Mouse (Mus musculus): Measurements from ENCODE around the gene Nxpe5. TPM values are rescaled to one million over a fixed set of nuclear protein-coding genes. Genes with fewer than 3 reads are reported as not detected.

The Nxpe5 gene
- polyA plus RNA-seq, 2 experiments = 0.09 to 0.23 TPM

- H3K27me3 ChIP-seq (ENCODE audit: control insufficient read depth, insufficient read depth, low read length) = no peaks in the 10 kb centered on the region
- peak within 1 kb of the TSS; percentile 84 to 86 for H3K4me3 ChIP-seq (ENCODE audit: insufficient read depth in 1 of 2, low read depth in 2 of 2, low read length in 2 of 2)
- H3K9me3 ChIP-seq (ENCODE audit: control insufficient read depth, low read length) = no peaks in the 10 kb centered on the region
- H3K9ac ChIP-seq (replicated peaks) = peak within 1 kb of the TSS; percentile 93
- peaks cover 8 to 38% of the 10 kb centered on the region in 2 experiments for H3K4me1 ChIP-seq (replicated peaks; ENCODE audit: control insufficient read depth in 2 of 2, insufficient read depth in 2 of 2, low read length in 1 of 2)
- whole genome bisulfite sequencing (ENCODE audit: insufficient replicate concordance) = 2% methylated on average over 71 of the region's 71 CpGs
- H3K36me3 ChIP-seq (replicated peaks; ENCODE audit: control insufficient read depth, insufficient read depth, low read depth) = peaks cover 6% of the 10 kb centered on the region
- peak within 1 kb of the TSS; percentile 30 for H3K27ac ChIP-seq
- DNase-seq (ENCODE audit: low read depth in 3 of 3, low spot score in 3 of 3) (peak; percentile 80 to 83 (median 80)), ATAC-seq (ENCODE audit: insufficient read depth) (peak; percentile 82)
- peak within 1 kb of the TSS; percentile 89 for H3K4me2 ChIP-seq (ENCODE audit: low read depth)
- TF ChIP-seq EP300 (IDR thresholded peaks at IDR 0.05; ENCODE audit: low read depth) (0 out of 2 replicates have a peak, but pooled peaks have one; percentile 14), CTCF (IDR thresholded peaks at IDR 0.05; ENCODE audit: low read depth) (0 out of 2 replicates have a peak, but pooled peaks have one; percentile 8)
Observed at GRCm38 (mm10) chr5:138263260-138264206, 37.8 kb downstream of the Nxpe5 start, which contains the start of gene BC037034. Gene BC037034, minus strand, starts transcription at chr5:138264033.

- Histone ChIP-seq H3K36me3 (replicated peaks; ENCODE audit: control insufficient read depth, insufficient read depth, low read depth) (peaks cover 3% of the 10 kb centered on the region), H3K27ac (no peak overlapping the region), H3K4me3 (ENCODE audit: insufficient read depth in 1 of 2, low read depth in 2 of 2, low read length in 2 of 2) (peak overlapping the region; percentile 84 to 86), H3K4me2 (ENCODE audit: low read depth) (peak overlapping the region; percentile 89), H3K9me3 (ENCODE audit: control insufficient read depth, low read length) (no peaks in the 10 kb centered on the region), H3K27me3 (ENCODE audit: control insufficient read depth, insufficient read depth, low read length) (no peaks in the 10 kb centered on the region), H3K9ac (replicated peaks) (peak overlapping the region; percentile 93), H3K4me1 (replicated peaks; ENCODE audit: control insufficient read depth in 2 of 2, insufficient read depth in 2 of 2, low read length in 1 of 2) (peaks cover 7 to 36% of the 10 kb centered on the region in 2 experiments)
- no peak for TF ChIP-seq EP300 (IDR thresholded peaks at IDR 0.05; ENCODE audit: low read depth)
- TF ChIP-seq CTCF (IDR thresholded peaks at IDR 0.05; ENCODE audit: low read depth) = no peak
- DNase-seq (ENCODE audit: low read depth in 3 of 3, low spot score in 3 of 3) = no peak
- no peak for ATAC-seq (ENCODE audit: insufficient read depth)
- 8% methylated on average over 6 of the region's 6 CpGs for WGBS (ENCODE audit: insufficient replicate concordance)
Observed at GRCm38 (mm10) chr5:138264207-138264578, 38.5 kb downstream of the Nxpe5 start.

- H3K27me3 ChIP-seq (ENCODE audit: control insufficient read depth, insufficient read depth, low read length) = no peaks in the 10 kb centered on the region; the same call in 1 of the 2 replicates
- peaks cover 2 to 25% of the 10 kb centered on the region in 2 experiments for H3K4me1 ChIP-seq (replicated peaks; ENCODE audit: control insufficient read depth in 2 of 2, insufficient read depth in 2 of 2, low read length in 1 of 2)
- H3K9me3 ChIP-seq (ENCODE audit: control insufficient read depth, low read length) = no peaks in the 10 kb centered on the region
- H3K27ac ChIP-seq = no peak overlapping the region
- H3K9ac ChIP-seq (replicated peaks) = no peak overlapping the region
- H3K4me2 ChIP-seq (ENCODE audit: low read depth) = no peak overlapping the region
- no peak for DNase-seq (ENCODE audit: low read depth in 3 of 3, low spot score in 3 of 3)
- TF ChIP-seq CTCF (IDR thresholded peaks at IDR 0.05; ENCODE audit: low read depth) (no peak), EP300 (IDR thresholded peaks at IDR 0.05; ENCODE audit: low read depth) (no peak)
- WGBS (ENCODE audit: insufficient replicate concordance) = 76% methylated on average over 4 of the region's 4 CpGs
- H3K36me3 ChIP-seq (replicated peaks; ENCODE audit: control insufficient read depth, insufficient read depth, low read depth) = no peaks in the 10 kb centered on the region; the same call in 1 of the 2 replicates
- ATAC-seq (ENCODE audit: insufficient read depth) = no peak
- no peak overlapping the region for H3K4me3 ChIP-seq (ENCODE audit: insufficient read depth in 1 of 2, low read depth in 2 of 2, low read length in 2 of 2)
Observed at GRCm38 (mm10) chr5:138265712-138266111, 40.0 kb downstream of the Nxpe5 start.

- no peak for ATAC-seq (ENCODE audit: insufficient read depth)
- DNase-seq (ENCODE audit: low read depth in 3 of 3, low spot score in 3 of 3) = no peak
- peaks cover 1% of the 10 kb centered on the region; the same call in 1 of the 2 replicates for H3K27me3 ChIP-seq (ENCODE audit: control insufficient read depth, insufficient read depth, low read length)
- H3K4me1 ChIP-seq (replicated peaks; ENCODE audit: control insufficient read depth in 2 of 2, insufficient read depth in 2 of 2, low read length in 1 of 2) = peaks cover 0 to 16% of the 10 kb centered on the region in 2 experiments; a peak in 3 of 4 replicates
- H3K36me3 ChIP-seq (replicated peaks; ENCODE audit: control insufficient read depth, insufficient read depth, low read depth) = no peaks in the 10 kb centered on the region; the same call in 1 of the 2 replicates
- H3K4me3 ChIP-seq (ENCODE audit: insufficient read depth in 1 of 2, low read depth in 2 of 2, low read length in 2 of 2) = no peak overlapping the region
- WGBS (ENCODE audit: insufficient replicate concordance) = 78% methylated on average over 3 of the region's 3 CpGs
- no peak overlapping the region for H3K4me2 ChIP-seq (ENCODE audit: low read depth)
- TF ChIP-seq CTCF (IDR thresholded peaks at IDR 0.05; ENCODE audit: low read depth) (no peak), EP300 (IDR thresholded peaks at IDR 0.05; ENCODE audit: low read depth) (no peak)
- no peak overlapping the region for H3K27ac ChIP-seq
- no peaks in the 10 kb centered on the region for H3K9me3 ChIP-seq (ENCODE audit: control insufficient read depth, low read length)
- no peak overlapping the region for H3K9ac ChIP-seq (replicated peaks)
Observed at GRCm38 (mm10) chr5:138267114-138267513, 41.4 kb downstream of the Nxpe5 start.

- H3K4me2 ChIP-seq (ENCODE audit: low read depth) = no peak overlapping the region
- peaks cover 0 to 6% of the 10 kb centered on the region in 2 experiments; a peak in 3 of 4 replicates for H3K4me1 ChIP-seq (replicated peaks; ENCODE audit: control insufficient read depth in 2 of 2, insufficient read depth in 2 of 2, low read length in 1 of 2)
- 51% methylated on average over 4 of the region's 4 CpGs for WGBS (ENCODE audit: insufficient replicate concordance)
- no peak overlapping the region for H3K9ac ChIP-seq (replicated peaks)
- H3K36me3 ChIP-seq (replicated peaks; ENCODE audit: control insufficient read depth, insufficient read depth, low read depth) = no peaks in the 10 kb centered on the region
- H3K4me3 ChIP-seq (ENCODE audit: insufficient read depth in 1 of 2, low read depth in 2 of 2, low read length in 2 of 2) = no peak overlapping the region
- H3K27me3 ChIP-seq (ENCODE audit: control insufficient read depth, insufficient read depth, low read length) = peaks cover 17% of the 10 kb centered on the region
- H3K27ac ChIP-seq = no peak overlapping the region
- no peak for TF ChIP-seq EP300 (IDR thresholded peaks at IDR 0.05; ENCODE audit: low read depth)
- TF ChIP-seq CTCF (IDR thresholded peaks at IDR 0.05; ENCODE audit: low read depth) = no peak
- ATAC-seq (ENCODE audit: insufficient read depth) (no peak), DNase-seq (ENCODE audit: low read depth in 3 of 3, low spot score in 3 of 3) (no peak)
- no peaks in the 10 kb centered on the region for H3K9me3 ChIP-seq (ENCODE audit: control insufficient read depth, low read length)
Observed at GRCm38 (mm10) chr5:138268980-138269379, 43.3 kb downstream of the Nxpe5 start.

Data from liver, embryonic 14.5 days (tissue).